In genomic region chrX:145758406-145758805, GRCm38 (mm10) we compare ENCODE assay signal across 11 mouse cellular contexts.
A peak's percentile ranks its signal among the peaks of the same experiment; 100 is the strongest.
DNase-seq lines count a peak whose midpoint lies in the region; ATAC-seq lines count a peak whose summit lies in the region.
"Had no signal": no experiment of that assay in that cellular context is flagged by ENCODE, and none has a peak within 500 bp of the region (broad histone marks: within the 10 kb centered on the region; RNA-seq: fewer than 3 reads in every experiment).

No protein-coding gene starts in this region.

- peak; percentile 1 for DNase-seq in cerebellum, adult 9-11 months
- DNase-seq in cerebellum, adult 18-20 months: no peak
- peak; percentile 7 to 29 for DNase-seq in kidney, postnatal 4 days
- DNase-seq in kidney, adult 18-20 months: no peak
- peak; percentile 13 for DNase-seq in 3134 (ENCODE audit: extremely low read depth, insufficient read length, low spot score)
- peak; percentile 27 for DNase-seq in gastrocnemius, postnatal 10 days
- DNase-seq in spleen, adult 18-20 months: no peak
- DNase-seq: cerebellum, adult 8-10 months; kidney, adult 9 months; thymus, adult 18-20 months had no signal

- no peak for ATAC-seq in monocyte, adult 5-6 weeks (replicated peaks; ENCODE audit: insufficient number of reproducible peaks, low FRiP score, low TSS enrichment, poor library complexity, severe bottlenecking)

Comparison
In these comparisons a context has a peak if more than half of its experiments do, and no peak if none do; other contexts are left out.
1. DNase-seq: peak in cerebellum, adult 9-11 months (single experiment), kidney, postnatal 4 days (2 of 2), 3134 (single experiment) and gastrocnemius, postnatal 10 days (single experiment); none in cerebellum, adult 18-20 months (0 of 2), kidney, adult 18-20 months (single experiment) and spleen, adult 18-20 months (0 of 2).